Mouse (Mus musculus) myocyte (in vitro differentiated cells): ENCODE results near the gene Mtcl1. TPM values are rescaled to one million over a fixed set of nuclear protein-coding genes. Genes with fewer than 3 reads are reported as not detected.

Experiments used
- H3K27me3 ChIP-seq: one replicate; pipeline ENCODE4 v1.6.1; 2011; ENCODE audit not compliant: control insufficient read depth, insufficient read depth, insufficient read length
- H3K36me3 ChIP-seq: one replicate; pipeline ENCODE4 v1.6.1; 2011; ENCODE audit not compliant: control insufficient read depth, insufficient read depth
- H3K4me2 ChIP-seq: one replicate; pipeline ENCODE4 v1.6.1; 2011; ENCODE audit warnings: low read depth, control low read depth
- H3K4me3 ChIP-seq: one replicate; pipeline ENCODE4 v1.5.1; 2011; ENCODE audit warnings: mild to moderate bottlenecking, control low read depth, moderate library complexity
- H3K79me2 ChIP-seq: one replicate; pipeline ENCODE4 v1.6.1; 2011; ENCODE audit not compliant: control insufficient read depth, insufficient read depth
- H3ac ChIP-seq: one replicate; pipeline ENCODE4 v1.6.1; 2011; ENCODE audit not compliant: control insufficient read depth, insufficient read length
- CEBPB ChIP-seq: IDR thresholded peaks from 2 replicates; pipeline ENCODE4 v1.6.1; 2011; ENCODE audit warnings: mild to moderate bottlenecking, moderate library complexity; ENCODE audit not compliant: poor library complexity, insufficient read depth, severe bottlenecking
- E2F4 ChIP-seq: IDR thresholded peaks from one replicate; pipeline ENCODE4 v1.6.1; 2011; ENCODE audit warnings: mild to moderate bottlenecking, control low read depth, moderate library complexity; ENCODE audit not compliant: insufficient read depth
- MAX ChIP-seq: IDR thresholded peaks from one replicate; pipeline ENCODE4 v1.6.1; 2011; ENCODE audit warnings: low read depth, mild to moderate bottlenecking, control low read depth
- MYOD1 ChIP-seq, 3 experiments: IDR thresholded peaks; one replicate each; pipeline ENCODE4 v1.6.1; 2011; ENCODE audit warnings: control low read depth in 2 of 3, low read depth in 2 of 3, mild to moderate bottlenecking in 2 of 3, moderate library complexity in 1 of 3; ENCODE audit not compliant: insufficient read length in 2 of 3, control insufficient read depth in 1 of 3
- MYOG ChIP-seq, 3 experiments: IDR thresholded peaks; one replicate each; pipeline ENCODE4 v1.6.1; 2011; ENCODE audit warnings: control low read depth in 2 of 3, low read depth in 2 of 3, mild to moderate bottlenecking in 2 of 3; ENCODE audit not compliant: insufficient read length in 2 of 3, control insufficient read depth in 1 of 3, insufficient read depth in 1 of 3
- POLR2A ChIP-seq: IDR thresholded peaks from one replicate; pipeline ENCODE4 v1.6.1; 2011; ENCODE audit warnings: low read depth, mild to moderate bottlenecking, control low read depth, moderate library complexity; ENCODE audit not compliant: insufficient read length
- POLR2AphosphoS2 ChIP-seq: IDR thresholded peaks from one replicate; pipeline ENCODE4 v1.6.1; 2011; ENCODE audit warnings: low read depth, control low read depth; ENCODE audit not compliant: insufficient read length
- REST ChIP-seq: IDR thresholded peaks from one replicate; pipeline ENCODE4 v1.6.1; 2011; ENCODE audit warnings: mild to moderate bottlenecking, control low read depth, moderate library complexity; ENCODE audit not compliant: insufficient read depth, insufficient read length
- SRF ChIP-seq: IDR thresholded peaks from one replicate; pipeline ENCODE4 v1.6.1; 2011; ENCODE audit warnings: low read depth; ENCODE audit not compliant: control insufficient read depth, insufficient read length
- TCF12 ChIP-seq: IDR thresholded peaks from one replicate; pipeline ENCODE4 v1.6.1; 2011; ENCODE audit warnings: mild to moderate bottlenecking, control low read depth; ENCODE audit not compliant: poor library complexity, insufficient read depth, severe bottlenecking
- TCF3 ChIP-seq: IDR thresholded peaks from one replicate; pipeline ENCODE4 v1.6.1; 2011; ENCODE audit warnings: low read depth, control low read depth; ENCODE audit not compliant: insufficient read length
- USF1 ChIP-seq: IDR thresholded peaks from one replicate; pipeline ENCODE4 v1.6.1; 2011; ENCODE audit warnings: low read depth, mild to moderate bottlenecking, control low read depth, moderate library complexity
- polyA plus RNA-seq: library from polyadenylated mRNA; unstranded; fragments of >200 nt; fragmentation: generic; extraction: Trizol; gene quantifications from one replicate; pipeline ENCODE4 v1.2.1, GENCODE M21; 2012; ENCODE audit warnings: missing spikeins

The Mtcl1 gene
- polyA plus RNA-seq, 1 experiment: 18.3 TPM

DNA sequence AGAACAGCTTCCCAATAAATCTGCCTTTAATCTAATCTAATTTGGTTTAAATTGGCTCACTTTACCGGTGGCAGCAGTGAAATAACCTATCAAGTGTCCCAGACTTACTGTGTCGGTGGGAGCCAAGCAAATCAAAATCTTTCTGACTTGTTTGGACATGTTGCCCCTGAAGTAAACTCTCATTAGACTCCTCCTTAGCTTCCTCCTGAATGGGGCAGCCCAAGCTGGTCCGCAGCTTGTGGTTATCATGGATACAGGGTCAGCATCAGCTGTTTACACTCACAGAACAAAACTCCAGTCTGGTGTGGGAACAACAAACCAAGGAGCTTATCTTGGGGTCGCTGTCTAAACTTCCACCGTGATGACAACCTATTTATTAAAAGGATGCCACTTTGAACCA lies 22.2 kb upstream of the Mtcl1 start:
- H3K36me3 ChIP-seq: no peaks in the 10 kb centered on the region
- H3K4me2 ChIP-seq: no peak overlapping the region
- no peak overlapping the region for H3ac ChIP-seq
- no peak for TF ChIP-seq REST
- no peak for TF ChIP-seq POLR2AphosphoS2
- no peak for TF ChIP-seq MYOD1 (IDR thresholded peaks at IDR 0.05; ENCODE audit: control insufficient read depth in 1 of 3, insufficient read length in 2 of 3, low read depth in 2 of 3)
- no peak for TF ChIP-seq E2F4
- no peak for TF ChIP-seq TCF3
- TF ChIP-seq POLR2A: no peak
- no peak for TF ChIP-seq TCF12
- TF ChIP-seq CEBPB: no peak
- no peak for TF ChIP-seq MYOG (IDR thresholded peaks at IDR 0.05; ENCODE audit: control insufficient read depth in 1 of 3, insufficient read depth in 1 of 3, insufficient read length in 2 of 3, low read depth in 2 of 3)
- no peak for TF ChIP-seq USF1
- no peak for TF ChIP-seq MAX
- no peak for TF ChIP-seq SRF
- no peaks in the 10 kb centered on the region for H3K79me2 ChIP-seq
- H3K4me3 ChIP-seq: no peak overlapping the region
- no peaks in the 10 kb centered on the region for H3K27me3 ChIP-seq

DNA sequence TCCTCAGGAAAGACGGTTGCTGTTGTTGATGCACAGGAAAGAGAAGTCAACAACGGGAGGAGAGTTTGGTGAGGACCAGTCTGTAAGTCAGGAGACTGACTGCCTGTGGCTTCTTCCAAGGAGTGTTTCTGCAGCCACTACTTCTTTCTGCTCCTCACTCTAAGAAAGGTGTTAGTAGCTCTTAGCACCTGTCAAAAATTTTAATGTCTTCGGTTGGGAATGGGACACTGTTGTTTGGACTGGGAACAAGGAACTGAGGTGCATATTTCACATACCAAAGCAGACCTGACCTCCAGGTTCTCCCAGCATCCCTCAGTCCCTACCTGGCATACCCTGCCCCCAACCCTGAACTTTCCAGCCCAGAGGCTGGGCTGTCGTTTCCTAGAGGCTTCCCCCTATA lies 21.7 kb upstream of the Mtcl1 start:
- TF ChIP-seq CEBPB (no peak), MYOD1 (IDR thresholded peaks at IDR 0.05; ENCODE audit: control insufficient read depth in 1 of 3, insufficient read length in 2 of 3, low read depth in 2 of 3) (no peak), TCF3 (no peak), MAX (no peak), USF1 (no peak)
- Histone ChIP-seq H3ac (no peak overlapping the region), H3K4me2 (no peak overlapping the region), H3K4me3 (no peak overlapping the region), H3K79me2 (no peaks in the 10 kb centered on the region), H3K36me3 (no peaks in the 10 kb centered on the region), H3K27me3 (no peaks in the 10 kb centered on the region)

DNA sequence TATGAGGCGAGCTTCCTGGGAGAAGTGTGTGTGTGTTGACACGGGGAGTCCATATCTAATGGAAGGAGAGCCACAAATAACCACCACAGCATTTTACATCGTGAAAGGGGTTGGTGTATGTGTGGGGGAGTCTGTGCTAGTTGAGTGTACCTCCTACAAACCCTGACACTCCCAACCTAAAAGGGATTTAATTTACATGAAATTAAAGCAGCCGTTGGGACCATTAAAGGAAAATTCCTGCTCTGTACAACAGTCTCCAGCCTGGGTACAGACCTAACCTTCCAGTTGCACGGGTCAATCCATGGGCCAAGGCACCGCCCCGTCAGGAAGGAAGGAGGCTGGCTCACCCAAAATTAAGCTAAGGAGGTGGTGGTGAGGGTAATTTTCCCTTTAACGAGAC lies 20.5 kb upstream of the Mtcl1 start:
- Histone ChIP-seq H3K79me2 (no peaks in the 10 kb centered on the region), H3K36me3 (no peaks in the 10 kb centered on the region), H3K4me2 (no peak overlapping the region), H3K27me3 (no peaks in the 10 kb centered on the region), H3ac (no peak overlapping the region), H3K4me3 (no peak overlapping the region)
- no peak for TF ChIP-seq TCF3

DNA sequence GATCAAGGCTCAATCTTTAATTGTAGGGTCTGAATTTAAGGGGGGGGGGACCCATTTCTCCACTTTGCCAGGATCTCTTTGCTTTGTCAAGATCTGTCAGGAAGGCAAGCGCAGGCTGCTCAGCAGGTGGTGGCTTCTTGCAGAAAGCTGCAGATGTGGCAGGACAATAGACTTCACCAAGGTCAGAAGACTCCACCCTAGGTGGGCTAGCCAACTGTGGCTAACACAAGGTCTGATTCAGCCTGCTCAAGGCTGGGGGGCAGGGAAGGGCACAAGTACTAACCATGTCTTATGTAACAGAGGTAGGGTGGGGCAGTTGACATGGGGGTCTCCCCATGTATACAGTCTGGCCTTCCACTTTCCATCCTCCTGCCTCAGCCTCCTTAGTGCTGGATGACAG lies 7.7 kb upstream of the Mtcl1 start:
- TF ChIP-seq MYOG (IDR thresholded peaks at IDR 0.05; ENCODE audit: control insufficient read depth in 1 of 3, insufficient read depth in 1 of 3, insufficient read length in 2 of 3, low read depth in 2 of 3) (no peak), TCF3 (no peak), USF1 (no peak), MAX (no peak), REST (no peak), SRF (no peak), POLR2A (no peak), E2F4 (no peak), POLR2AphosphoS2 (no peak), CEBPB (no peak), TCF12 (no peak), MYOD1 (IDR thresholded peaks at IDR 0.05; ENCODE audit: control insufficient read depth in 1 of 3, insufficient read length in 2 of 3, low read depth in 2 of 3) (no peak)
- H3K4me3 ChIP-seq: no peak overlapping the region

DNA sequence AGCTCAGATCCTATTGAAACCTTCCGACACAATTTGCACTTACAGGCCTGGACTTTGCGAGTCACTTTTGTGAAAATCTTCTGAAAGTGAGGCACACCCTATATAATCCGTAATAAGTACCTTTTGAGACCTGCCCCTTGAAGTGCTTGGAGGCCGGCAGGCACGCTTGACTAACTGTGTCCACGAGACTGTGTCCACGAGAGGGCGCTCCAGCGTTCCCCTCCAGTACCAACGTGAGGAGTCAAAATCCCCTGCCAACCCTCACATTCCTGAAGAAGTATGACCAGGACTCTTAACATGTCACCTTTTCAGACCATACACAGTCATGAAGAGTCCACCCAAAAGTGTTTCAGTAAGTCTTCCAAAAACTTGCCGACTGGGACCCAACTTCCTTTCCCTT lies 1.6 kb upstream of the Mtcl1 start:
- Histone ChIP-seq H3K79me2 (peaks cover 20% of the 10 kb centered on the region), H3K27me3 (no peaks in the 10 kb centered on the region), H3K4me3 (peak overlapping the region; percentile 67), H3K4me2 (peak overlapping the region; percentile 79), H3ac (no peak overlapping the region), H3K36me3 (no peaks in the 10 kb centered on the region)
- TF ChIP-seq SRF (no peak), POLR2A (no peak), E2F4 (no peak), REST (no peak), MAX (no peak), TCF3 (no peak), USF1 (no peak), POLR2AphosphoS2 (no peak), MYOD1 (IDR thresholded peaks at IDR 0.05; ENCODE audit: control insufficient read depth in 1 of 3, insufficient read length in 2 of 3, low read depth in 2 of 3) (no peak), MYOG (IDR thresholded peaks at IDR 0.05; ENCODE audit: control insufficient read depth in 1 of 3, insufficient read depth in 1 of 3, insufficient read length in 2 of 3, low read depth in 2 of 3) (no peak), TCF12 (no peak), CEBPB (no peak)

More for the DNA sequence above, 7.7 kb upstream of the Mtcl1 start:
- Histone ChIP-seq H3K36me3 (no peaks in the 10 kb centered on the region), H3K4me2 (no peak overlapping the region), H3K79me2 (no peaks in the 10 kb centered on the region), H3K27me3 (no peaks in the 10 kb centered on the region), H3ac (no peak overlapping the region)
